Mouse (Mus musculus) midbrain, embryonic 16.5 days (tissue): Measurements from ENCODE around the gene Pigx. TPM values are rescaled to one million over a fixed set of nuclear protein-coding genes. Genes with fewer than 3 reads are reported as not detected.
"Not testable (repeated sequence)": the region's sequence is repeated elsewhere in the genome, so short reads cannot be mapped to it uniquely, and the experiment has no call there.

Experiments
- ATAC-seq: fragments of 200-750 bp; cut with Nextera tagmentation; 2 replicates; pipeline ENCODE4 v1.8.0; 2017; ENCODE audit warnings: moderate TSS enrichment
- H3K27ac ChIP-seq: fragments of 300-500 bp; sonication (generic); 2 replicates; pipeline ENCODE4 v1.5.1; 2014; ENCODE audit warnings: mild to moderate bottlenecking, low read length, mixed read lengths
- H3K27me3 ChIP-seq: fragments of 300-500 bp; sonication (generic); 2 replicates; pipeline ENCODE4 v1.6.1; 2014; ENCODE audit warnings: low read depth, low read length, mixed read lengths; ENCODE audit not compliant: control insufficient read depth, insufficient read depth
- H3K36me3 ChIP-seq: fragments of 300-500 bp; sonication (generic); 2 replicates; pipeline ENCODE4 v1.6.1; 2014; ENCODE audit warnings: mild to moderate bottlenecking, low read length, moderate library complexity, mixed read lengths; ENCODE audit not compliant: control insufficient read depth, insufficient read depth
- H3K4me1 ChIP-seq: fragments of 300-500 bp; sonication (generic); 2 replicates; pipeline ENCODE4 v1.6.1; 2014; ENCODE audit warnings: mild to moderate bottlenecking, low read length, mixed read lengths; ENCODE audit not compliant: control insufficient read depth, insufficient read depth
- H3K4me2 ChIP-seq: fragments of 300-500 bp; sonication (generic); 2 replicates; pipeline ENCODE4 v1.6.1; 2014; ENCODE audit warnings: mild to moderate bottlenecking, low read length, mixed read lengths
- H3K4me3 ChIP-seq: fragments of 300-500 bp; sonication (generic); 2 replicates; pipeline ENCODE4 v1.5.1; 2014; ENCODE audit warnings: low read depth, mild to moderate bottlenecking, low read length, moderate library complexity, mixed read lengths
- H3K9ac ChIP-seq: fragments of 300-500 bp; sonication (generic); 2 replicates; pipeline ENCODE4 v1.6.1; 2014; ENCODE audit warnings: low read depth, low read length, mixed read lengths
- H3K9me3 ChIP-seq: fragments of 300-500 bp; sonication (generic); replicated peaks from 2 replicates; pipeline ENCODE4 v1.6.1; 2014; ENCODE audit warnings: mild to moderate bottlenecking, low read length, mixed read lengths; ENCODE audit not compliant: control insufficient read depth, poor library complexity, severe bottlenecking
- WGBS: fragments of 180-500 bp; shearing (Covaris S2); extraction: QIAGEN DNeasy Blood & Tissue Kit; methylation state at CpG from one replicate; pipeline ENCODE4 v1.1.7; 2014; 5-methylcytosine and 5-hydroxymethylcytosine counted together
- polyA plus RNA-seq: library from polyadenylated mRNA; unstranded; fragments of >200 nt; fragmentation: Nextera tagmentation; extraction: Ambion mirVana; gene quantifications from 2 replicates; pipeline ENCODE4 v1.2.1, GENCODE M21; 2015

Gene Pigx
- polyA plus RNA-seq, 1 experiment from 2014 or later = 104 TPM

GRCm38 (mm10) chr16:32076406-32076805 is 23.1 kb downstream of the Pigx start:
- no peaks in the 10 kb centered on the region for H3K27me3 ChIP-seq
- no peak overlapping the region for H3K4me3 ChIP-seq
- H3K4me1 ChIP-seq = peaks cover 23% of the 10 kb centered on the region
- H3K36me3 ChIP-seq = no peaks in the 10 kb centered on the region
- no peak for ATAC-seq
- H3K4me2 ChIP-seq = no peak overlapping the region
- H3K9me3 ChIP-seq = no peaks in the 10 kb centered on the region
- WGBS = 83% methylated on average over 3 of the region's 3 CpGs
- no peak overlapping the region for H3K27ac ChIP-seq
- no peak overlapping the region for H3K9ac ChIP-seq

- H3K36me3 ChIP-seq = no peaks in the 10 kb centered on the region
- H3K4me2 ChIP-seq = no peak overlapping the region
- H3K27me3 ChIP-seq = no peaks in the 10 kb centered on the region
- H3K4me1 ChIP-seq = peaks cover 23% of the 10 kb centered on the region
- ATAC-seq = no peak
- H3K27ac ChIP-seq = no peak overlapping the region
- no peaks in the 10 kb centered on the region for H3K9me3 ChIP-seq
- H3K4me3 ChIP-seq = no peak overlapping the region
- 73% methylated on average over 1 of the region's 1 CpGs for WGBS
- H3K9ac ChIP-seq = no peak overlapping the region
Measured at GRCm38 (mm10) chr16:32075762-32076161, 23.8 kb downstream of the Pigx start.

DNA sequence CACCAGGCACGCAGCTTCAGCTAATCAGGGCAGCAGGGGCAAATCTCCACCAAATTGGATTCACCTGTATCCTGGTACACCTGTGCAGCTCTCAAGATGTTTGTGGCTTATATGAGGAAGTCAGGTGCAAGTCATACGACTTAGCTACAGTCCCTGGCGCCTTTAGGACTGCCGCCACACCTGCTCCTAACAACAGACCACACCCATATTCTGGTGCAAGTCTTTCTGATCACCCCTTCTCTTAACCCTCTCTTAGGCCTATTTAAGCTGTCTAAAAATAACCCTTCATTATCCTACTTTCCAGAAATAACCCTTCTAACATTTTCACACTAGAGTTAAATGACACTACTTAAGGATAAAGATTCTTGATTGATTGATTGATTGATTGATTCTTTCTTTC is 29.5 kb downstream of the Pigx start:
- 75% methylated on average over 4 of the region's 4 CpGs for WGBS
- H3K36me3 ChIP-seq, H3K9me3 ChIP-seq, H3K4me2 ChIP-seq, ATAC-seq, H3K4me3 ChIP-seq, H3K27ac ChIP-seq, H3K4me1 ChIP-seq, H3K9ac ChIP-seq, H3K27me3 ChIP-seq: not testable (repeated sequence)

DNA sequence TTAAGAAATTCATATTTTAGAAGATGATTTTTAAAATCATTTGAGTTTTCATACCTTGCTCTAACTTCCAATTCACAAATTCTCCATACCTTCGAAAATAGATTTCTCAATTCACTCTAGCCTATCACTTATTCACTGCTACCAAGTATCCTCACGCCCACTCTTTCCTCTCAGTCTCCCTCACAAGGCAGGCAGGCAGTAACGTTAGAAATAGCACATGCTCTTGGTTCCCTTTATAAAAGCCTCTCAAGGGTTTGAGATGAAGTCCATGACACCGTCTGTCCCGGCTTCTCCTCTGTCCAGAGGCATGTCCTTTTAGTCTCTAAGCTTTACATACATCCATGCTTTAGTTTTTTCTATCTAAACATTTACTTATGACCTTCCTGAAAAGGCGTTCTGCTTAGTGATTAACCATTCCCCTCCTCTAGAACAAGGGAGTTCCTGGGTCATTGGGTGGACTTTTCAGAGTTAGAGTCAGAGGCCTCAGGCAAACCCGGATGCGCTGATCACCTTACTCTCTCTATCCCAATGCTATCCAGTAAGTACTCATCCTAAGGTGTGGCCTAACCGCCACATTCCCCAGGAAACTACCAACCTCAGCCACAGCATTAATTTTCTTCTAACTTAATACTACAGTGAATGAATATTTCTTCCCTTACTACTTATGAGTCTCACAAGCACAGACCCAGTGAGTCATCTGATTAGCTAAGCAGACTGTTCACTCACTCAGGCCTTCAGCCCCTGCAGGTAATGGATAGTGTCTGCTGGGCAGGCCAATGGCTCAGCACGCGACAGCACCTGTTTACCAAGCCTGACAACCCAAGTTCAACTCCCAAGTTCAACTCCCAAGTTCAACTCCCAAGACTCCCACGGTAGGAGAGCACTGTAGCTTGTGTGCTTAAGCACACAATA is 30.9 kb downstream of the Pigx start:
- Histone ChIP-seq H3K9me3 (no peaks in the 10 kb centered on the region), H3K4me1 (no peaks in the 10 kb centered on the region), H3K27me3 (no peaks in the 10 kb centered on the region), H3K27ac (no peak overlapping the region), H3K36me3 (no peaks in the 10 kb centered on the region), H3K4me2 (no peak overlapping the region), H3K9ac (no peak overlapping the region), H3K4me3 (no peak overlapping the region)
- WGBS = 90% methylated on average over 12 of the region's 12 CpGs
- ATAC-seq = no peak

DNA sequence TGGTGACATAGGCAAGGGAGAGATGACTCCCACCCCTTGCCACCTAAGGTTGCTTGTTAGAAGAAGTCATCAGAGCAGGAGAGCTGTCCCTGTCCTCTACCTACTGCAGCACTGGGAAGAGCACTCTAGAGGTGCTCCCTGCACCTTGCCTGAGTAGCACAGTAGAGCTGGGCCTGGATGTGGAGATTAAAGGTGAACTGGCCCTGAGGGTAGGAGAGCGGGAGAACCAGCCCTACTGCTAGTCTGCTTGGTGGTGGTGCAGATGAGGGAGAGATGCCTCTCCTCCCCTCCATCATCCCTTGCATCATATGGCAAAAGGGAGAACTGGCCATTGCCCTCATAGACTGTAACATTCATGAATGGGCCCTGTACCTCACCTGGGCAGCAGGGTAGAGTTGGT is 32.6 kb downstream of the Pigx start:
- Histone ChIP-seq H3K4me2 (no peak overlapping the region), H3K4me1 (no peaks in the 10 kb centered on the region), H3K9ac (no peak overlapping the region), H3K36me3 (no peaks in the 10 kb centered on the region), H3K27me3 (no peaks in the 10 kb centered on the region), H3K9me3 (no peaks in the 10 kb centered on the region), H3K27ac (no peak overlapping the region), H3K4me3 (no peak overlapping the region)
- no peak for ATAC-seq
- WGBS = 100% methylated on average over 1 of the region's 1 CpGs

GRCm38 (mm10) chr16:32063900-32064299 is 35.6 kb downstream of the Pigx start:
- 93% methylated on average over 7 of the region's 7 CpGs for WGBS
- Histone ChIP-seq H3K4me3 (no peak overlapping the region), H3K4me2 (no peak overlapping the region), H3K4me1 (no peaks in the 10 kb centered on the region), H3K9me3 (no peaks in the 10 kb centered on the region), H3K36me3 (no peaks in the 10 kb centered on the region), H3K9ac (no peak overlapping the region), H3K27ac (no peak overlapping the region), H3K27me3 (no peaks in the 10 kb centered on the region)
- no peak for ATAC-seq

- Histone ChIP-seq H3K27me3 (no peaks in the 10 kb centered on the region), H3K36me3 (no peaks in the 10 kb centered on the region), H3K9ac (no peak overlapping the region), H3K9me3 (no peaks in the 10 kb centered on the region), H3K4me3 (no peak overlapping the region), H3K27ac (no peak overlapping the region), H3K4me1 (no peaks in the 10 kb centered on the region), H3K4me2 (no peak overlapping the region)
- no peak for ATAC-seq
- 91% methylated on average over 2 of the region's 2 CpGs for WGBS
Measured at GRCm38 (mm10) chr16:32062226-32062625, 37.3 kb downstream of the Pigx start.

DNA sequence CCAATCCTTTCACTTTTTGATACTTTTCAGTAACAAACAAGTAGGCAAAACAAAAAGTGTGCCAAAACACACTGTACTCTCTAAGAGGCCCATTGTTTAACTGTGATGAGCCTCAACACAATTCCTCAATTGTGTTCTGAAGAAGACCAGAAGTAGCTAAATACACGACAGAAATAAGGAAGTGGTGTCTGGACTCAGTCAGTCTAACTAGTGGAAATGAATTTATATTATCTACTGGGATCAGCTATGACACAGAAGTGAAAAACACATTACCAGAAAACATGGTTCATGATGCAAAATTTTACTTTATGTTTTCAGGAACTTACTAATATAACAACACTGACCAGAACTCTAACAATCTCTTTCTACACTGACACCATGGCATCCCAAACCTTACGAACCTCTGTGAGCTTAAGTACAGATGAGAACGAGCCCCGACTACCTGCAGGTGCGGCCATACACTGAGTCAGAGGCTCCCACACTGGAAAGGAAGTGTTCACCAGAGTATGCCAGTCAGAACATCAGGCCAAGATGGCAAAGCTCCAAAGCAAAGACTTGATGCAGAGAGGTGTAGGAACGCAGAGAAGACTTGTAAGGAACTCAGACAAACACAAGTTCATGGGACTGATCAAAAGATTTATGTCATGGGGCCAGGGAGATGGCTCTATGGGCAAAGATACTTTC is 39.6 kb downstream of the Pigx start:
- WGBS = 87% methylated on average over 6 of the region's 6 CpGs
- no peaks in the 10 kb centered on the region for H3K27me3 ChIP-seq
- no peaks in the 10 kb centered on the region for H3K9me3 ChIP-seq
- H3K4me3 ChIP-seq = no peak overlapping the region
- no peak overlapping the region for H3K27ac ChIP-seq
- no peaks in the 10 kb centered on the region for H3K4me1 ChIP-seq
- ATAC-seq = no peak
- no peaks in the 10 kb centered on the region for H3K36me3 ChIP-seq
- H3K4me2 ChIP-seq = no peak overlapping the region
- no peak overlapping the region for H3K9ac ChIP-seq

DNA sequence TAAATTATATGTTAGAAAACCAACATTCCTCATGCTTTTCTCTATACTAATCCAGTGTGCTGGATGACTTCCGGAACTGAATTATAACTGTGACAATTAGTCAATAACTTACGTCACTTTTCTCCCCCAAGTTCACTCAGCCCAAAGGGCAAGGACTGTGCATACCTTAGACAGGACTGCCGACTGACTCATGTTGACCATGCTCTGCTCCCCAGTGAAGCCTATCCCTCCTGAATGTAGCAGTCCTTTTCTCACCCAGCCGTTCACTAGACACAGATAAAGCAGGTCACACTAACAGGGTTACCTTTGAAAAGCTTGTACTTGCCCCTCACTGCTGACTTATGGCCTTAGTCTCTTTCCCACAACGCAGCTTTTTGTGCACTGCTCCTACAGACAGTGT is 40.7 kb downstream of the Pigx start:
- H3K4me2 ChIP-seq = no peak overlapping the region
- H3K36me3 ChIP-seq = no peaks in the 10 kb centered on the region
- 84% methylated on average over 5 of the region's 5 CpGs for WGBS
- H3K27me3 ChIP-seq = no peaks in the 10 kb centered on the region
- ATAC-seq = no peak
- H3K4me3 ChIP-seq = no peak overlapping the region
- no peaks in the 10 kb centered on the region for H3K4me1 ChIP-seq
- no peak overlapping the region for H3K27ac ChIP-seq
- no peak overlapping the region for H3K9ac ChIP-seq
- H3K9me3 ChIP-seq = no peaks in the 10 kb centered on the region
